Mouse (Mus musculus): ENCODE measurements around the gene Klk10.

The Klk10 gene

DNA sequence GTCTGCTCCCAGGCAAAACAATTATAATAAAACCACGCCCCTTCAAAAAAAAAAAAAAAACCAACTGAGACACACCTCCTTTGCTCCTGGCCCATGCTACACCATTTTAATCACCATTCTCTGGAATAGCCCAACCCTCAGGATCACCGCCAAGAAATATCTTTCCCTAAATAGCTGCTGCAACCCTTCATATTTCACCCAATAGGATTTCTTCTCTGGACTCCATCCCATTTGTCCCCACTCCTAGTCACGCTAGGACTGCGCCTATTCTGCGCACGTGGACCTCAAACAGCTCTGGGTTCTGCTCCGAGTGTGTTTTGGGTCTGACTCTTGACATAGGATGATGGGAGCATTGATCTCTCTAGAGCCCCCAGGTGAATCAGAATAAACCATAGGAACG lies 15.5 kb downstream of the Klk10 start:
- peak; percentile 71 for DNase-seq (ENCODE audit: low read depth)

DNA sequence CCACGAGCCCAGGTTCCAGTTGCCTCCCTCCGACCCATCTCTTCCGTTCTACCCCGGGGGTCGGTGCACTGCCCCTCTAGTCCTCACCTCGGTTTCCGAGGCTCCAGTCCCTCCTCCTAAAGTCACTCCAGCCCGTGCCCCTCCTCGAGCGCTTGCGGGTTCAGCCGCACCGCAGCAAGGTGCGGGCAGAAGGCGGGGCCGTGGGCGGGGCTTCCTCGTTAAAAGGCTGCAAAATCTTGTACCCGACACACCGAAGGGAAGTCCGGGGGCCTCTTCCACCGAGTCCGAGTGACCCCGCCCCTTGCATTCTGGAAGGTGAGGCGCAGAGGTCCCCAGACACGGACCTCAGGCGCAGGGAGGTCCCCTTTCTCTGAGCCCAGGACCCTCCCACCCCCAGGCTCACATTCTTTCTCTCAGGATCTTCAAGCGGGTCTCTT lies 16.5 kb downstream of the Klk10 start, which contains the start of gene Klk8:
TSS of gene Klk8 (plus strand) at position 245 of the 437 bp plus-strand sequence.
- peak; percentile 53 for DNase-seq (ENCODE audit: low read depth)

DNA sequence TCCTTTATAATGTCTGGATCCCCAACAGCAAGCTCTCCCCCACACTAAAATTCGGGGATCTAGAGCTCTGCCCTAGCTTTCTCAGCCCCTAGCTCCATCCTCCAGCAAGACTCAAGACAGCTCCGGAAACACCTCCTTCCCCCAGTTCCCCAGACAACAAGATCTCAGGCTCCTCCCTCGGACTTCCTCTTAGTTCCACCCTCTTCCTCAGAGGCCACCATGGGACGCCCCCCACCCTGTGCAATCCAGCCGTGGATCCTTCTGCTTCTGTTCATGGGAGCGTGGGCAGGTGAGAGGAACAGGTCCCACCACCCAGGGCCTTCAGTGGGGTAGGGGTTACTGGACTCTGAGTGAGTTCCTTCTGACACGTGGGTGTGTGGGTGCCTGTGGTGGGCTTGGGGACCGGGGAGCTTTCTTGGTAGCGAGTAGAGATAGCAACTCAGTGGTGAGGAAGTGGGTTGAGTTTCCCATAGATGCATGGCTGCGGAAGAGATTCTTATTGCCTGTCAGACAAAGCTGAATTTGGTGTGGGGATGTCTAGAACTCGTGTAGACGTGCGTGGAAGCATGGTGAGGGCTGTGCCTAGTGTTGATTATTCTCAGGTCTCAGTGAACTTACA lies 17.1 kb downstream of the Klk10 start:
- DNase-seq (ENCODE audit: low read depth) = no peak

GRCm38 (mm10) chr7:43799876-43800275 lies 19.0 kb downstream of the Klk10 start:
- DNase-seq (ENCODE audit: low read depth) = no peak

- DNase-seq (ENCODE audit: low read depth) = no peak
Measured at GRCm38 (mm10) chr7:43810994-43811393, 30.2 kb downstream of the Klk10 start, which contains the start of gene Klk7. TSS of gene Klk7 (plus strand) at chr7:43811294.

GRCm38 (mm10) chr7:43815211-43815610 lies 34.4 kb downstream of the Klk10 start:
- no peak for DNase-seq (ENCODE audit: low read depth)

DNA sequence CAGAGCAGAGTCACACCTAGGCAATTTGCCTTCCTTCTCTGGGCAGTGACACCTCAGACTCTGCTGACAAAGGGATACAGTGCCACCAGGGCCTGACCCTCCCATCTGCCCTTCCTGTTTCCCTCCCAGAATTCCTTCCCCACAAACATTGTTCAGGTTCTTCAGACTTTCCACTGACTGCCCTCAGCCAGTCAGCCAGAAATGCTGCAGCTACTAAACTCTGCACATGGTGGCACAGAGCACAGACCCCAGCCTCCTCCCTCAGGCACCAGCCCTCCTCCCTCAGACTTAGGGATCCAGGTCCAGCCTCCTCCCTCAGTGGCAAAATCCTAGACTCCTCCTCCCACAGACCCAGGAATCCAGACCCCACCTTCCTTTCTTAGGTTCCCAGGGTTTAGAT lies 35.9 kb downstream of the Klk10 start:
- DNase-seq (ENCODE audit: low read depth) = no peak

GRCm38 (mm10) chr7:43821581-43821980 lies 40.7 kb downstream of the Klk10 start:
- DNase-seq (ENCODE audit: low read depth) = no peak

DNA sequence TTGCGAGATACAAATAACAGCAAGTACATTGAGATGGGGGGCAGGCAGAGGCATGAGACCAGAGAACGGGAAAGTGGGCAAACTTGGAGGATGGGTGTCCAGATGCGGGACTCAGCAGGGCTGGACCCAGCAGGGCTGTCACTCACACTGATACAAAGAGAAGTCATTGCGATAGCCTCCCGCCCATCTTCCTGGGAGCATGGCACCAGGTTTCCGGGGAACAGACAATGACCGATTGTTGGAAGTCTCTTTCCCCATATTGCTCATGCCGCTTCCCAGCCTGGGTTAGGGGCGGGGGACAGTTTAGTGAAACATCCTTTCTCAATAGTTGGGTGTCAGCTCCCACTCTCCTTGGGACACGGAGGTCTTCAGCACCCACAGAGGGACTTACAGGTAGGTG lies 43.4 kb downstream of the Klk10 start, which contains the start of gene Klk6:
TSS of gene Klk6 (plus strand) at position 301 of the 400 bp plus-strand sequence.
- DNase-seq (ENCODE audit: low read depth) = no peak

DNA sequence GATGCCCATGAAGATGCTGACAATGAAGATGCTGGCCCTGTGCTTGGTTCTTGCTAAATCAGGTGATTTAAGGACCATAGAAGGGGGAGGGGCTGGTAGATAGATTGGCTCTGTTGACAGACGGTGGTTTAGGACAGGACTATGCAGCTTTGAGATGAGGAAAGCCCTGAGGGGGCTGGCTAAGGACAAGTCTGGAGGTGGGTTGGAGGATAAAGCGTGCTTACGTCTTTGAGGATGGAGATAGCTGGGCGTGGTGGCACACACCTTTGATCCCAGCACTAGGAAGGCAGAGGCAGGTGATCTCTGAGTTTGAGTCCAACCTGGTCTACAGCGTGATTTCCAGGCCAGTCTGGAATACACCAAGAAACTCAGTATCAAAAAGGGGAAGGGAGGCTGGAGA lies 45.2 kb downstream of the Klk10 start:
- DNase-seq (ENCODE audit: low read depth) = no peak

DNA sequence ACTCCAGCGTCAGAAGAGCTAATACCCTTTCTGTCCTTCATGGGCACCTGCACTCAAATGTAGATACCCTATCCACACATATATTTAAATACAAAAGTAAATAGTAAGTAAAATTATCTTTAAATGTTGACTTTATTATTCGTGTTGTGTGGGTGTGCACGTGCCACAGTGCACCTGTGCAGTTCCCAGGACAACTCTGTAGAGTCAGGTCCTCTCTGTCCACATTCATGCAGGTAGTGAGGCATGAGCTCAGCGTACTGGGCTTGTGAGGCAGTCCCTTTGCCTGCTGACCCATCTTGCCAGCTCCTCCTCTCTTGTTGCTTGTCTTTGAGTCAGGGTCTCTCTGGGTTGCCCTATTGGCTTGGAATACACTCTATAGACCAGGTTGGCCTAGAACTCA lies 46.9 kb downstream of the Klk10 start:
- DNase-seq (ENCODE audit: low read depth) = no peak

- no peak for DNase-seq (ENCODE audit: low read depth)
Measured at GRCm38 (mm10) chr7:43829006-43829405, 48.2 kb downstream of the Klk10 start.
